In the genomic region with DNA sequence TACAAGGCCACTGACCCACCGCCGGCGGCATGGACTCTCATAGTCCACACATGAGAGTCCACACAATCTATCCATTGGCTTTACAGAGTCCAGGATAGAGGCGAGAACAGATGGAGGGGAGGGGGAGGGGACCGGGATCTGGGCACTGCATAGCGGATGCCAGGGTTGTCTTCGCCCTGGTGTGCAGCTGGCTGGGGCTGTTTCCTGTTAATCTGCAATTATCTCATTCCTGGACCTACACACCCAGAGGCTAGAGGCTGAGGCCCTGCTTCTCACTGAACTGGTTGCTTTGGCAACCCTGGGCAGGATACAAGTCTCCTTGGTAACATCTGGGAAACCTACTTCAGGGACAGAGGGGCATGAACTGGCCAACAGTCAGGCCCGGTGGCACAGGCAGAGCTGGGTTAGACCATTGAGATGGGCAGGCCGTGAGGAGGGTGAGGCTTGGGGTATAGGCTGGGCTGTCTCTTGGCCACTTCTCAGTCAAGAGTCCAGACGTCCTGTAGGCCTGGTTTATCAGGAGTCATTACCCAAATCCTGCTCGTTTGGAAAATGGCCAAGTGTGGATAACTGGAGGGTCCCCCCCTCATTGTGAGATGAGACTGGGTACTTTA, we compare ENCODE assay signal across 11 mouse cellular contexts. TPM values are rescaled to one million over a fixed set of nuclear protein-coding genes. Genes with fewer than 3 reads are reported as not detected.
DNase-seq lines count a peak whose midpoint lies in the region; ATAC-seq lines count a peak whose summit lies in the region.
"Had no signal": no experiment of that assay in that cellular context is flagged by ENCODE, and none has a peak within 500 bp of the region (broad histone marks: within the 10 kb centered on the region; RNA-seq: fewer than 3 reads in every experiment).

No protein-coding gene starts in this region.

- 77% methylated on average over 11 of the region's 11 CpGs for WGBS in kidney, embryonic 16.5 days
- WGBS in forebrain, embryonic 16.5 days, result 50% methylated on average over 11 of the region's 11 CpGs
- 63% methylated on average over 11 of the region's 11 CpGs for WGBS in neural tube, embryonic 14.5 days

- H3K27me3 ChIP-seq in kidney, embryonic 16.5 days (ENCODE audit: insufficient read depth, low read length), result no peaks in the 10 kb centered on the region
- no peaks in the 10 kb centered on the region for H3K27me3 ChIP-seq in forebrain, embryonic 16.5 days (replicated peaks; ENCODE audit: control insufficient read depth, insufficient read depth, low read length)
- H3K27me3 ChIP-seq in neural tube, embryonic 14.5 days (ENCODE audit: control insufficient read depth, insufficient read depth, low read length), result no peaks in the 10 kb centered on the region

- H3K4me3 ChIP-seq in kidney, embryonic 16.5 days (ENCODE audit: low read length), result no peak overlapping the region
- no peak overlapping the region for H3K4me3 ChIP-seq in forebrain, embryonic 16.5 days (replicated peaks; ENCODE audit: low read length)
- no peak overlapping the region for H3K4me3 ChIP-seq in neural tube, embryonic 14.5 days (ENCODE audit: low read depth, low read length)

- no peak overlapping the region for H3K9ac ChIP-seq in kidney, embryonic 16.5 days (replicated peaks; ENCODE audit: low read length)
- H3K9ac ChIP-seq in forebrain, embryonic 16.5 days (replicated peaks; ENCODE audit: low read depth, low read length), result no peak overlapping the region
- H3K9ac ChIP-seq in neural tube, embryonic 14.5 days (replicated peaks; ENCODE audit: low read depth, low read length), result no peak overlapping the region
- H3K9ac ChIP-seq: liver, postnatal 0 days had no signal

- ATAC-seq in kidney, embryonic 16.5 days (ENCODE audit: low FRiP score, low TSS enrichment), result peak; percentile 19; the same call in 1 of the 2 replicates
- ATAC-seq in forebrain, embryonic 16.5 days, result peak; percentile 83
- ATAC-seq in neural tube, embryonic 14.5 days (ENCODE audit: low read depth), result peak; percentile 73; the same call in 1 of the 2 replicates
- ATAC-seq: liver, postnatal 0 days had no signal

- no peaks in the 10 kb centered on the region for H3K9me3 ChIP-seq in kidney, embryonic 16.5 days (ENCODE audit: low read length)
- no peaks in the 10 kb centered on the region for H3K9me3 ChIP-seq in forebrain, embryonic 16.5 days (ENCODE audit: control insufficient read depth, low read length)
- no peaks in the 10 kb centered on the region for H3K9me3 ChIP-seq in neural tube, embryonic 14.5 days (ENCODE audit: control insufficient read depth, low read length)

- H3K4me1 ChIP-seq in kidney, embryonic 16.5 days (ENCODE audit: insufficient read depth, low read length), result 0 out of 2 replicates have a peak, but pooled peaks cover 4% of the 10 kb centered on the region
- peaks cover 6% of the 10 kb centered on the region for H3K4me1 ChIP-seq in forebrain, embryonic 16.5 days (replicated peaks; ENCODE audit: control insufficient read depth, insufficient read depth, low read length)
- 0 out of 2 replicates have a peak, but pooled peaks cover 5% of the 10 kb centered on the region for H3K4me1 ChIP-seq in neural tube, embryonic 14.5 days (ENCODE audit: control insufficient read depth, insufficient read depth, low read length)

- H3K27ac ChIP-seq in kidney, embryonic 16.5 days (ENCODE audit: low read length), result no peak overlapping the region
- no peak overlapping the region for H3K27ac ChIP-seq in forebrain, embryonic 16.5 days (ENCODE audit: low read length)
- peak overlapping the region; percentile 22 for H3K27ac ChIP-seq in neural tube, embryonic 14.5 days (ENCODE audit: low read depth, low read length)

- H3K4me2 ChIP-seq in kidney, embryonic 16.5 days (replicated peaks; ENCODE audit: low read depth, low read length), result no peak overlapping the region
- H3K4me2 ChIP-seq in forebrain, embryonic 16.5 days (ENCODE audit: low read length), result no peak overlapping the region
- no peak overlapping the region for H3K4me2 ChIP-seq in neural tube, embryonic 14.5 days (ENCODE audit: low read depth, low read length)

- no peak for DNase-seq in kidney, postnatal 25 days
- DNase-seq in cerebellum, postnatal 10 days, result peak; percentile 94 to 95
- no peak for DNase-seq in c-Kit-positive CD71-positive TER-119-positive erythroid progenitor cells, embryonic 14.5 days (ENCODE audit: low spot score)
- no peak for DNase-seq in adrenal gland, postnatal 36 days
- DNase-seq: layer of hippocampus, adult 9-11 months; liver, postnatal 0 days; right cerebral cortex, adult 18-20 months had no signal

- H3K36me3 ChIP-seq in kidney, embryonic 16.5 days (ENCODE audit: insufficient read depth, low read length), result no peaks in the 10 kb centered on the region
- no peaks in the 10 kb centered on the region for H3K36me3 ChIP-seq in forebrain, embryonic 16.5 days (ENCODE audit: control insufficient read depth, insufficient read depth)
- H3K36me3 ChIP-seq in neural tube, embryonic 14.5 days (ENCODE audit: control insufficient read depth, insufficient read depth, low read length), result no peaks in the 10 kb centered on the region

RNA-seq across cellular contexts. Expression of a gene that starts 10.0 kb away (rescaled TPM):
- polyA plus RNA-seq in kidney, embryonic 16.5 days (2015; fragmentation: Nextera tagmentation; extraction: Ambion mirVana), result 5.5 and 6.0 TPM in 2 replicates
- polyA plus RNA-seq in forebrain, embryonic 16.5 days (2015; fragmentation: Nextera tagmentation; extraction: Ambion mirVana), result 7.2 and 11.0 TPM in 2 replicates
- 12.1 and 14.4 TPM in 2 replicates for polyA plus RNA-seq in neural tube, embryonic 14.5 days (2014; fragmentation: Nextera tagmentation; extraction: Ambion mirVana)
- 10 to 100 TPM; 11.5 to 15.3 TPM for total RNA-seq in adrenal gland, postnatal 36 days (2021)

RNA-seq across cellular contexts. Expression of a gene that starts 31.1 kb away (rescaled TPM):
- polyA plus RNA-seq in kidney, embryonic 16.5 days (2015; fragmentation: Nextera tagmentation; extraction: Ambion mirVana), result not detected in 2 replicates
- not detected in 2 replicates for polyA plus RNA-seq in forebrain, embryonic 16.5 days (2015; fragmentation: Nextera tagmentation; extraction: Ambion mirVana)
- 0.33 TPM in 1 of 2 replicates, not detected in the other for polyA plus RNA-seq in neural tube, embryonic 14.5 days (2014; fragmentation: Nextera tagmentation; extraction: Ambion mirVana)
- not detected for total RNA-seq in adrenal gland, postnatal 36 days (2021)
- polyA plus RNA-seq: liver, postnatal 0 days had no signal

RNA-seq across cellular contexts. Expression of a gene that starts 44.6 kb away (rescaled TPM):
- not detected in 2 replicates for polyA plus RNA-seq in kidney, embryonic 16.5 days (2015; fragmentation: Nextera tagmentation; extraction: Ambion mirVana)
- not detected in 2 replicates for polyA plus RNA-seq in forebrain, embryonic 16.5 days (2015; fragmentation: Nextera tagmentation; extraction: Ambion mirVana)
- polyA plus RNA-seq in neural tube, embryonic 14.5 days (2014; fragmentation: Nextera tagmentation; extraction: Ambion mirVana), result not detected in 2 replicates
- not detected for total RNA-seq in adrenal gland, postnatal 36 days (2021)
- total RNA-seq: ES-E14 had no signal
- polyA plus RNA-seq: liver, postnatal 0 days had no signal

RNA-seq across cellular contexts. Expression of a gene that starts 50.5 kb away (rescaled TPM):
- polyA plus RNA-seq in kidney, embryonic 16.5 days (2015; fragmentation: Nextera tagmentation; extraction: Ambion mirVana), result 8.5 and 8.7 TPM in 2 replicates
- polyA plus RNA-seq in forebrain, embryonic 16.5 days (2015; fragmentation: Nextera tagmentation; extraction: Ambion mirVana), result 0.84 and 1.4 TPM in 2 replicates
- polyA plus RNA-seq in neural tube, embryonic 14.5 days (2014; fragmentation: Nextera tagmentation; extraction: Ambion mirVana), result 0.28 and 0.58 TPM in 2 replicates
- 1 to 10 TPM; 3.6 to 4.4 TPM for total RNA-seq in adrenal gland, postnatal 36 days (2021)

Comparison
In these comparisons a context has a peak if more than half of its experiments do, and no peak if none do; other contexts are left out.
1. ATAC-seq: peak in every context shown above with its lines; median percentile 83 in forebrain, embryonic 16.5 days; 73 in neural tube, embryonic 14.5 days; 19 in kidney, embryonic 16.5 days.
2. DNase-seq: peak in cerebellum, postnatal 10 days (2 of 2); none in kidney, postnatal 25 days (0 of 2), c-Kit-positive CD71-positive TER-119-positive erythroid progenitor cells, embryonic 14.5 days (single experiment) and adrenal gland, postnatal 36 days (0 of 2).